Mouse (Mus musculus) kidney, embryonic 14.5 days (tissue): ENCODE results near the gene Ncbp2. TPM values are rescaled to one million over a fixed set of nuclear protein-coding genes. Genes with fewer than 3 reads are reported as not detected.
A peak's percentile ranks its signal among the peaks of the same experiment; 100 is the strongest.

ENCODE experiments used
- ATAC-seq: fragments of 200-750 bp; cut with Nextera tagmentation; 2 replicates; pipeline ENCODE4 v1.8.0; 2017; ENCODE audit warnings: moderate number of reproducible peaks, mild to moderate bottlenecking, moderate TSS enrichment, moderate library complexity; ENCODE audit not compliant: low FRiP score, low TSS enrichment
- H3K27ac ChIP-seq: fragments of 300-500 bp; sonication (generic); 2 replicates; pipeline ENCODE4 v1.5.1; 2014; ENCODE audit warnings: low read depth, mild to moderate bottlenecking, low read length, moderate library complexity, mixed read lengths
- H3K27me3 ChIP-seq: fragments of 300-500 bp; sonication (generic); 2 replicates; pipeline ENCODE4 v1.6.1; 2014; ENCODE audit warnings: mild to moderate bottlenecking, low read length; ENCODE audit not compliant: control insufficient read depth, insufficient read depth
- H3K36me3 ChIP-seq: fragments of 300-500 bp; sonication (generic); 2 replicates; pipeline ENCODE4 v1.6.1; 2014; ENCODE audit warnings: low read length, mixed read lengths; ENCODE audit not compliant: control insufficient read depth, insufficient read depth
- H3K4me1 ChIP-seq: fragments of 300-500 bp; sonication (generic); 2 replicates; pipeline ENCODE4 v1.6.1; 2014; ENCODE audit warnings: low read length, mixed read lengths; ENCODE audit not compliant: control insufficient read depth, insufficient read depth
- H3K4me2 ChIP-seq: fragments of 300-500 bp; sonication (generic); replicated peaks from 2 replicates; pipeline ENCODE4 v1.6.1; 2014; ENCODE audit warnings: low read depth, mild to moderate bottlenecking, low read length
- H3K4me3 ChIP-seq: fragments of 300-500 bp; sonication (generic); 2 replicates; pipeline ENCODE4 v1.5.1; 2014; ENCODE audit warnings: mild to moderate bottlenecking, low read length
- H3K9ac ChIP-seq: fragments of 300-500 bp; sonication (generic); 2 replicates; pipeline ENCODE4 v1.6.1; 2014; ENCODE audit warnings: low read depth, mild to moderate bottlenecking, low read length, moderate library complexity
- H3K9me3 ChIP-seq: fragments of 300-500 bp; sonication (generic); 2 replicates; pipeline ENCODE4 v1.6.1; 2016; ENCODE audit warnings: low read length; ENCODE audit not compliant: control insufficient read depth
- WGBS: fragments of 180-500 bp; shearing (Covaris S2); extraction: QIAGEN DNeasy Blood & Tissue Kit; methylation state at CpG from one replicate; pipeline ENCODE4 v1.1.7; 2014; 5-methylcytosine and 5-hydroxymethylcytosine counted together
- polyA plus RNA-seq: library from polyadenylated mRNA; unstranded; fragments of >200 nt; fragmentation: Nextera tagmentation; extraction: Ambion mirVana; gene quantifications from 2 replicates; pipeline ENCODE4 v1.2.1, GENCODE M21; 2014

Ncbp2 gene
- polyA plus RNA-seq, 1 experiment from 2014 or later: 123 TPM

DNA sequence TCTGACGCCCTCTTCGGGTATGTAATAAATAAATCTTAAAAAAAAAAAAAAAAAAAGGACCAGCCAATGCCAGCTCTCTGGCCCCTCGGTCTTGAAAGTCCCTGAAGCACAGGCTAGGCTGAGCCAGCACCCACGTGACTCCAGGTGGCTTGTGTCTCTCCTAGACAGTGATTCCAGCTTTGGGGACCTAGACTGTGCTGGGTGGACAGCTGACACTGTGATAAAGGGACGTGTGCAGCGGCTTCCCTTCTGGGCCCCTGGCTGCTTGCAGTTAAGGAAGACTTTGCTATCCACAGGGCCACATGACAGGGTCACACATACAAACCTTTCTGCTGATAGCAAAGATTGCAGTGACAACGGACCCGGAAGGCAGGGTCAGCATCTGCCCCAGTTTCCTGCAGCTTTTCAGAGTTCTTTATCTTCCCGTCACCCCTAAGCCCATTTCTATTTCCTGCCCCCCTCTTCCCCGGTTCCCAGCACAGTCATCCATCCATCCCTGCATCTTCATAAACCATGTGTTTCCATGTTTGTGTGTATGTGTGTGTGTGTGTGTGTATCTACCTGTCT lies 37.9 kb upstream of the Ncbp2 start:
- ATAC-seq: no peak
- WGBS: 56% methylated on average over 10 of the region's 10 CpGs
- Histone ChIP-seq H3K9ac (no peak overlapping the region), H3K4me3 (no peak overlapping the region), H3K27ac (no peak overlapping the region), H3K27me3 (no peaks in the 10 kb centered on the region), H3K36me3 (no peaks in the 10 kb centered on the region), H3K4me2 (no peak overlapping the region), H3K9me3 (no peaks in the 10 kb centered on the region), H3K4me1 (peaks cover 12% of the 10 kb centered on the region; the same call in 1 of the 2 replicates)

DNA sequence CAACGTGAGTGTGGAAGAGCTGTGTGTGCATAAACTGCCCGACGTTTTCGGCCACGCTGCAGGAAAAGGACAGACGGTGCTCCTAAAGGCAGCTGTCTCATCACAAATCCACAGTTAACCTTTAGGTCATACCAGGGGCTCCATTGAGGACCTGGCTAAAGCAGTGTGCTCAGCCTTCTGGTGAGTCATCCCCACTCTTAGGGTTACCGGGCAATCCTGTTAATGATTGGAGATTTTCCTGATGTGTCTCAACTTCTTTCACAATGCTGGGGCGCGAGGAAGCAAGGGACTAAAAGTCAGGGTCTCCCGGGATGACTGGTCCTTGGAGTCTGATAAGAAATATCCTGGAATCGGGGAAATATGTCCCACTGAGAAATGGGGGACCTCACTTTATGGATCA lies 30.5 kb upstream of the Ncbp2 start:
- Histone ChIP-seq H3K9me3 (no peaks in the 10 kb centered on the region), H3K9ac (0 out of 2 replicates have a peak overlapping the region, but pooled peaks have one; percentile 20), H3K4me3 (no peak overlapping the region), H3K27ac (no peak overlapping the region), H3K27me3 (no peaks in the 10 kb centered on the region), H3K4me2 (peak overlapping the region; percentile 36; the same call in 1 of the 2 replicates), H3K4me1 (no peaks in the 10 kb centered on the region), H3K36me3 (no peaks in the 10 kb centered on the region)
- ATAC-seq: 0 out of 2 replicates have a peak, but pooled peaks have one; percentile 26
- WGBS: 65% methylated on average over 11 of the region's 11 CpGs

DNA sequence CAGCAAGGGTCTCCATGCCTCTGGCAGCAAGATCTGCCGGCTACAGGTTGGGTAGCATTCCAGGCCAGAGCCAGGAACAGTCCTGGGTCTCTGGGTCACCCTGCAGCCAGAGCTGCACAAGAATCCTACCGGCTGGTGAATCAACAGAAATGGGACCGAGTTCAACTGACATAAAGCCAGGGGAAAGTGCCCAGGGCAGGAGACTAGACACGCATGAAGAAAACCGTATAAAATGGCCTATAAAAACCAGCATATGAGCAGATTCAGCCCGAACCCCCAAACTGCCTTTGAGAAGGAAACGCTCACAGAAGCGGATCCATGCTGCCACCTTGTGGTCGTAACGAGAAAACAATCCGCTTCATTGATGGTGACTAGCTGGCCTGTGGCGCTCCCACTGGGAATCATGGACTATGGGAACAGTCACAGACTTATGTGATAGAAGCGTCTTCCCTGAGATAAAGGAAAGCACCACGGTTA lies 30.0 kb upstream of the Ncbp2 start:
- H3K27ac ChIP-seq: no peak overlapping the region
- peak; percentile 22; the same call in 1 of the 2 replicates for ATAC-seq

DNA sequence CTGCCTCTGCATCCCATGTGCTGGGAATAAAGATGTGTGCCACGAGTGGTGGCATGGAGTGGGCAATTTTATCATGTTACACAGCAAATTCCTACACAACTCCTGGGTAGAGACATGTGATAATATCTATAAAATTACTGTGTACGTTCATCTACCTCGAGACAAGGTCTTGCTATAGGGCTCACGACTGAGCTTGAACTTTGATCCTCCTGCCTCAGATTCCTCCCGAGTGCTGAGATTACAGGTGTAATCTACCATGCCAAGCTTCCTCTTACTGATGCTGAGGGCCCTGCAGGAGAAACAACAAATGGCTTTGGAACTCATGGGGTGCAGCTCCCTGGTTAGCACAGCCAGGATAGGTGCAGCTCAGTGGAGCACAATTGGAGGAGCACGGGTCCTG lies 23.9 kb upstream of the Ncbp2 start:
- no peak for ATAC-seq
- Histone ChIP-seq H3K9ac (no peak overlapping the region), H3K4me3 (no peak overlapping the region), H3K36me3 (no peaks in the 10 kb centered on the region), H3K27me3 (no peaks in the 10 kb centered on the region), H3K9me3 (no peaks in the 10 kb centered on the region), H3K4me2 (no peak overlapping the region), H3K4me1 (no peaks in the 10 kb centered on the region), H3K27ac (no peak overlapping the region)
- 78% methylated on average over 6 of the region's 6 CpGs for WGBS

More for the DNA sequence above, 30.0 kb upstream of the Ncbp2 start:
- no peaks in the 10 kb centered on the region for H3K27me3 ChIP-seq
- peak overlapping the region; percentile 36 for H3K4me2 ChIP-seq
- WGBS: 4% methylated on average over 14 of the region's 14 CpGs
- H3K36me3 ChIP-seq: no peaks in the 10 kb centered on the region
- H3K9ac ChIP-seq: 0 out of 2 replicates have a peak overlapping the region, but pooled peaks have one; percentile 20
- no peaks in the 10 kb centered on the region for H3K9me3 ChIP-seq
- 0 out of 2 replicates have a peak overlapping the region, but pooled peaks have one; percentile 13 for H3K4me3 ChIP-seq
- no peaks in the 10 kb centered on the region for H3K4me1 ChIP-seq

DNA sequence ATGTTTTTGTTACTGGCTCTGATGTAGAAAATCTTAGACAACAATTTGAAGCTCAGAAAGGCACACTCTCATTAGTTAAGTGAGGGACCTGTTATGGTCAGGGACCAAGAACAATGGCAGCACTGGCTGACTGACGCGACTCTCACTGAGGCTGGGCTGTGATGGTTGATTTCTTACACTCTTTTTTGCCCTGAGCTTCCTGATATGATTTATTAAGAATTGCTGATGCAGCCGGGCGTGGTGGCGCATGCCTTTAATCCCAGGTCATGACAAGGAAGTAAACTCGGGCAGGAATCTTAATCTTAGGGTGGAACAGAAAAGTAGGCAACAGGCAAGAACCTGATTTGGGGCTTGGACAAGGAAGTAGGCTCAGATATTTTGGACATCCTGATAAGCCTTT lies 22.2 kb upstream of the Ncbp2 start:
- Histone ChIP-seq H3K4me2 (no peak overlapping the region), H3K9me3 (no peaks in the 10 kb centered on the region), H3K9ac (no peak overlapping the region), H3K4me1 (no peaks in the 10 kb centered on the region), H3K27me3 (no peaks in the 10 kb centered on the region), H3K36me3 (no peaks in the 10 kb centered on the region), H3K4me3 (no peak overlapping the region), H3K27ac (no peak overlapping the region)
- 75% methylated on average over 6 of the region's 6 CpGs for WGBS
- no peak for ATAC-seq

DNA sequence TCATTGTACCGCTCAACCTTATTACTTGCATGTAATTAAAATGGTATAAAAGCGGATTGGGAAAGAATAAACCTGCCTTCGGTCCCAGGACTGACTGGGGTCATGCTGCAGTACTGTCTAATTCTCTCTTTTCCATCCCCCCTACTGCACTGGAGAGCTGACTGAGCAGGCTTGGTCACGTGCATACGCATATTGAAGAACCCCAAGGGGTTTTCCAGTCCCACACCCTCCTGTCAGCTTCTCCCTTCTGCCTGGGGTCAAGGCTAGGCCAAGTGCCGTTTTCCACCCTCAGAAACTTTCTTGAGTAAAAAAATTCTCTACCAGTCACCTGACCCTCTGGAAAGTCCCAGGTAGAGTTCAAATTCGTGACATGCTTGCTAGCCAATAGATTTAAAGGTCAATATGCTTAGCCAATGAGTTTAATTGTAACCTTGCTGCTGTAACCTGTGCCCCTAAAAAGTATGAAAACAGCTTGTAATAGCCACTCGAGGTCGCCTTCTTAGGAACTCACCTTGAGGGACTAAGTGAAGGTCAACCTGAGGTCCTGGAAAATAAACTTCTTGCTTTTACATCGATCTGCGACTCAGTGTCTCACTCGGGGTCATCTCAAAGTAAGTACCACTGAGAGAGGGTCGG lies 21.6 kb upstream of the Ncbp2 start:
- H3K4me3 ChIP-seq: no peak overlapping the region
- no peaks in the 10 kb centered on the region for H3K9me3 ChIP-seq
- H3K4me1 ChIP-seq: no peaks in the 10 kb centered on the region
- ATAC-seq: no peak
- H3K36me3 ChIP-seq: no peaks in the 10 kb centered on the region
- 73% methylated on average over 13 of the region's 13 CpGs for WGBS
- H3K27ac ChIP-seq: no peak overlapping the region
- no peak overlapping the region for H3K9ac ChIP-seq
- no peaks in the 10 kb centered on the region for H3K27me3 ChIP-seq
- H3K4me2 ChIP-seq: no peak overlapping the region

DNA sequence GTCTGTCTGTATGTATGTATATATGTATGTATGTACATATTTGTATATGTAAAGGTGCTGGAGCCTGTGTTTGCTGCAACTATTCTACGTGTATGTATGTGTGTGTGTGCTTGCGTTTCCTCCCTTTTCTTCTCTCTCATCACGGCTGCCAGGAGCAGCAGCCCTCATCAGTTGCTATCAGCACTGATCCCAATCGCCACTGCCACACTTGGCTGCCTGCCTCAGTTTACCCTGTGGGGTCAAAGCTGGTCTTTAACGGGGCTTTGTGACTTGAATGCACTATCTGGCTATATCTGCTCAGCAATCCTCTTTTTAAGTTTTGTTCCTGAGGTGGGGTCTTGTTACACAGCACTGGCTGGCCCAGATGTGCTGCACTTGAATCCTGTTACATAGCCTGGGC lies 20.9 kb upstream of the Ncbp2 start:
- H3K4me2 ChIP-seq: no peak overlapping the region
- H3K27ac ChIP-seq: no peak overlapping the region
- no peaks in the 10 kb centered on the region for H3K36me3 ChIP-seq
- no peak for ATAC-seq
- H3K9ac ChIP-seq: no peak overlapping the region
- H3K27me3 ChIP-seq: no peaks in the 10 kb centered on the region
- H3K9me3 ChIP-seq: no peaks in the 10 kb centered on the region
- H3K4me1 ChIP-seq: no peaks in the 10 kb centered on the region
- H3K4me3 ChIP-seq: no peak overlapping the region
- WGBS: 83% methylated on average over 5 of the region's 5 CpGs

DNA sequence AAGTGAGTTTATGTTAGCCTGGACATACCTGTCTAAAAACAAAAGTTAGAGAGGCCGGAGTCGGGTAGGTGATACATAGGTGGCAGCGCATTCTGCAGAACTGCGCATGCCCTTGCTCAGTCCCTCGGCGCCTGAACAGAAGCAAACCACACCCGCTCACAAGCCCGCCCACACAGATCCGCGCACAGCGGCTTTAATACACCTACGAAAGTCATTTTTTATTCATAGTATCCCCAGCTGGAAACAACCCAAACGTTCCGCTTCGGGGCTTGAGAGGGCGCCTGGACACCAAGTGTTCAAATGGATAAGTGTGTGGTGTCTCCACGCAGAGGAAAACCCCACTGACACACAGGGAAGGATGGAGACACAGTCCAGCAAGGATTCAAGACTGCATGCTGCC lies 17.0 kb upstream of the Ncbp2 start:
- ATAC-seq: no peak
- WGBS: 53% methylated on average over 17 of the region's 17 CpGs
- H3K9ac ChIP-seq: no peak overlapping the region
- H3K36me3 ChIP-seq: no peaks in the 10 kb centered on the region
- H3K9me3 ChIP-seq: no peaks in the 10 kb centered on the region
- H3K27me3 ChIP-seq: peaks cover 31% of the 10 kb centered on the region
- peaks cover 14% of the 10 kb centered on the region for H3K4me1 ChIP-seq
- H3K4me2 ChIP-seq: no peak overlapping the region
- no peak overlapping the region for H3K4me3 ChIP-seq
- H3K27ac ChIP-seq: no peak overlapping the region

DNA sequence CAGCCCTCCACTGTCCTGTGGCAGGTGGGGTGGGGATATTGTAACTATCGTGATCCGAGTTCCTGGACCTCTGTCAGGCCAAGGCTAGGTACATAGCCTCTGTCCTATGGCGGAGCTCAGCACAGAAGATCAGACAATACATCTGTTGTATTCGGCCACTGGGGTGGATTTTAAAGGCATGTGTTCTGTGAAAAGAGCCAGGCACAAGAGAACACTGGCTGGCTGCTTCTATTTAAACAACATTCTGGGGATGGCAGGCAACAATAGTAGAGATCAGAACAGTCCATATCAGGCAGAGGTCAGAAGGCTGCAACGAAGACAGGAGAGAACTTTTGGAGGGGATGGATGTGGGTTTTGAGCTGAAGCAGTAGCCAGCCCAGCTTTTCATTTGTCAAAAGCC lies 16.1 kb upstream of the Ncbp2 start:
- H3K27ac ChIP-seq: no peak overlapping the region
- WGBS: 67% methylated on average over 5 of the region's 5 CpGs
- H3K9me3 ChIP-seq: no peaks in the 10 kb centered on the region
- no peak for ATAC-seq
- H3K4me3 ChIP-seq: no peak overlapping the region
- peaks cover 14% of the 10 kb centered on the region for H3K4me1 ChIP-seq
- peaks cover 34% of the 10 kb centered on the region for H3K27me3 ChIP-seq
- H3K36me3 ChIP-seq: no peaks in the 10 kb centered on the region
- peak overlapping the region; percentile 94; the same call in 1 of the 2 replicates for H3K4me2 ChIP-seq
- no peak overlapping the region for H3K9ac ChIP-seq
